Mouse (Mus musculus) E14TG2a.4 (cell line): ENCODE measurements around the gene Rapgef4.

Source experiments
- CTCF ChIP-seq: conservative IDR thresholded peaks from 2 replicates; pipeline ENCODE4 v1.5.1; 2014; ENCODE audit warnings: low read length
- NANOG ChIP-seq: IDR thresholded peaks from 2 replicates; pipeline ENCODE4 v1.6.1; 2014; ENCODE audit warnings: borderline replicate concordance, low read length, mixed read lengths

GRCm38 (mm10) chr2:72288932-72289534 is 308.0 kb downstream of the Rapgef4 start:
- TF ChIP-seq CTCF, result no peak
- TF ChIP-seq NANOG, result no peak
